Mouse (Mus musculus) MEL-GATA-1-ER (cell line): ENCODE data around the gene Cyb561a3.

ENCODE experiments used
- DNase-seq: peaks from one replicate; pipeline ENCODE4 v3.0.0-alpha.2; 2012; ENCODE audit warnings: low read depth; ENCODE audit errors: extremely low read depth

Cyb561a3 gene

DNA sequence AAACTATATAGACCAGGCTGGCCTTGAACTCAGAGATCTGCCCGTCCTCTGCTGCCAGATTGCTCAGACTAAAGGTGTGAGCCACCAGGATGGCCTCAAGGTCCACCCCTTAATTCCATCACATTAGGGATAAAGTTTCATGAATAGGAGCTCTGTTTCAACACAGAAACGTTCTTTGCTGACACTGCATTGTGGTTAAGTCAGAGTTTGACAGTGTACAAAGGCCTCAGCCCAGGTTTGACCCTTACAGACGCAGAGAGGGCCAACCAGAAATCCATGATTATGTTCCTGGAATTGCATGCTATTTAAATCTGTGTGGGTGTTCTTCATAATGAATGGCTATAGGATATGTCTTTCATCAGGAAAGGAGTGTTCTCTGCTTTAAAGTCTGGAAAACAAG lies 13.3 kb downstream of the Cyb561a3 start:
- DNase-seq = no peak

GRCm38 (mm10) chr19:10591659-10592377 lies 14.8 kb downstream of the Cyb561a3 start:
- no peak for DNase-seq

DNA sequence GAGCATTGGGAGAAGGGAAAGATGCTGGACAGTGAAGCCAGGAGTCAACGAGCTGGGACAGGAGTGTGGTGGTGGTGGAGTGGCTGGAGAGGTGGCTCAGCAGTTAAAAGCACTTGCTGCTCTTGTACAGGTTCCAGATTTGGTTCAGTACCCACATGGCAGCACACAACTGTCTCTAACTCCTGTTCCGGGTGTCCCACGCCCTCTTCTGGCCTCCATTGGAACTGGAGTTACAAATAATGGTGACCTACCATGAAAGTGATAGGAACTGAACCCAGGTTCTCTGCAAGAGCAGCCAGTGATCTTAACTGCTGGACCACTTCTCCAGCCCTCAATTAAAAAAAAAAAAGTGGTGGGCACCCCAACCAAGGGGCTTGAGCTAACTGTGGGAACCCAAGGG lies 21.2 kb downstream of the Cyb561a3 start:
- DNase-seq = peak; percentile 28

GRCm38 (mm10) chr19:10599648-10600047 lies 22.7 kb downstream of the Cyb561a3 start:
- DNase-seq = no peak

- peak; percentile 8 for DNase-seq
Measured at GRCm38 (mm10) chr19:10602247-10602769, 25.3 kb downstream of the Cyb561a3 start.

GRCm38 (mm10) chr19:10602787-10603186 lies 25.8 kb downstream of the Cyb561a3 start:
- DNase-seq = peak; percentile 74

DNA sequence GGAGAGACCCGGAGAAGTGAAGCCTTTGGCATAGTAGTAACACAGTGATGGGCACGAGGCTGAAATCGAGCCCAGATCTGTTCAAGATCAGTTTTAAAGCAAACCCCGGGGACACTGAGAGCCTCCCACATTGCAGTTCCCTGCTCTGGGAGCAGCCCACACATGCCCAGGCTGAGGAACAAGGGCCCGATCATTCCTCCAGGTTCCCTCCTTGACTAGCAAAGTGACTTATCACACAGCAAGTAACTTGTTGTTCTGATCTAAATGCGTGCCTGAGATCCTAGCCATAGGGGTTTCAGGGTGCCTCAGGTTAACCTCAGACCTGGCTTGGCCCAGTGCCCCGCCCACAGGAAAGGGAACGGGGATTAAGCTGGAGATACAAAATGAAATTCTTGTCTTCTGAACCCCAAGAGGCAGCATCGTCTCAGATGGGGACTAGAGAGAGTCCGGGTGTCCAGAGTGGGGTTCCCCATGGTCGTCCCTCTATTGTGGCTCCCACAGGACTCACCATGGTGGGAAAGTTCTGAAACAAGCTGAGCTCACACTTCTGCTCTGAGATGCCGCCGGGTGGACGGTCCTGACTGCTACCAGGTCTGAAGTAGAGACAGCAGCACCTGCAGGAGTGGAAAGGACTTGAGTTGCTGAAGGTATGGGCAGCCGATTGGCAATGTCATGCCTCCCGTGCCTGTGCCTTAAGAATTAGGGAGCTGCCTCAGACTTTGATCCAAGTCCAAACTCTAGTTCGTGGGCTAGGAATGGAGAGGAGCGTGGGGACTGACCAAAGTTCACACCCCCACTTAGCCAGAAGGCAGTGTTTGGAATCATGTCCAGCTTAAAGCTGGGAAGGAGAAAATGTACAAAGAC lies 26.9 kb downstream of the Cyb561a3 start:
- peak; percentile 3 for DNase-seq

GRCm38 (mm10) chr19:10604534-10604933 lies 27.6 kb downstream of the Cyb561a3 start:
- DNase-seq = peak; percentile 2

DNA sequence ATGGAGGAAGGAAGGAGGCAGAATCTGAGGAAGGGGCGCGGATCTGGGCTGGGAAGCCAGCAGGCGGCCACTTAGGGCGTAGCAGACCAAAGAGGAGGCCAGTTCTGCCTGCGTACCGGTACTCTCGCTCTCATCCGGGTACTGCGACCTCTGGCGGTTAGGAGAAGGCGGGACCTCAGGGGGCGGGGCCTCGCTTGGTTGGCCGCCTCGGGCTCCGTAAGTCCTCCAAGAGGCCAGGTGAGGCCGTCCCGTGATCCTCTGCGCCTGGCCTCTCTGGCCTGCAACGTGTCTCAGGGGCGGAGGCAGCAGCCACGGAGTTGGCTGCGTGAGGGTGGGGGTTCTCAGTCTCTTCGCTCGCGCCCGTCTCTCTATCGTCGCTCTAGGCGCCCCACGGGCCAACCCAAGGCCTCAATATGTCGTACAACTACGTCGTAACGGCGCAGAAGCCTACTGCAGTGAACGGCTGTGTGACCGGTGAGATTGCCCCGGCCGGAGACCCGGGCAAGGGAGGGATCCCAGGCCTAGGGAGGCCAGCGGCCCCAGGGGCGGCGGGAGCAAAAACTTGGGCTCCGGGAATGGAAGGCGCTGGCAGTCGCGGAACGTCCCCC lies 28.4 kb downstream of the Cyb561a3 start, which contains the start of the genes Ddb1 and Tkfc:
Gene Ddb1, plus strand, starts transcription at position 35 of the 608 bp plus-strand sequence.
Gene Tkfc, minus strand, starts transcription at position 362 of the 608 bp plus-strand sequence.
- peak; percentile 94 for DNase-seq

GRCm38 (mm10) chr19:10605901-10606622 lies 29.1 kb downstream of the Cyb561a3 start:
- peak; percentile 23 for DNase-seq

GRCm38 (mm10) chr19:10608573-10609240 lies 31.7 kb downstream of the Cyb561a3 start:
- no peak for DNase-seq

- no peak for DNase-seq
Measured at GRCm38 (mm10) chr19:10634106-10634871, 57.3 kb downstream of the Cyb561a3 start, which contains the start of gene Vwce. TSS of gene Vwce (plus strand) at chr19:10634213.

GRCm38 (mm10) chr19:10634872-10635318 lies 57.9 kb downstream of the Cyb561a3 start:
- DNase-seq = no peak

GRCm38 (mm10) chr19:10637840-10638239 lies 60.9 kb downstream of the Cyb561a3 start:
- DNase-seq = no peak

DNA sequence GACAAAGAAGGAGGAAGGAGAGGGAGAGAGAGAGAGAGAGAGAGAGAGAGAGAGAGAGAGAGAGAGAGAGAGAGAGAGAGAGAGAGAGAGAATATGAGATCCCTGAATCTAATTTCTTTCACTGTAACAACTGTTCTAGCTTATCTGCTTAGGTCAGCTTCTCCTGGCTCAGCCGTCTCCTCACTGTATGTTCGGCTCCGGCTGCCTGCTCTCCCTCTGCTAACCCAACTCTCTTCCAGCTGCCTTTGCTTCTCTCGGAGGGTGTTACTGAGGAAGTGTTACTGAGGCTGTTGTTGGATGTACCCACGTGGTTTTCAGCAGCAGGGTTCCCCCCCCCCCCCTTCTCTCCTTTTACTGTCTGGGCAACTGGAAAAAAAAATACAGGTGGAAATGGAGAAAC lies 63.1 kb downstream of the Cyb561a3 start:
- DNase-seq = peak; percentile 58

DNA sequence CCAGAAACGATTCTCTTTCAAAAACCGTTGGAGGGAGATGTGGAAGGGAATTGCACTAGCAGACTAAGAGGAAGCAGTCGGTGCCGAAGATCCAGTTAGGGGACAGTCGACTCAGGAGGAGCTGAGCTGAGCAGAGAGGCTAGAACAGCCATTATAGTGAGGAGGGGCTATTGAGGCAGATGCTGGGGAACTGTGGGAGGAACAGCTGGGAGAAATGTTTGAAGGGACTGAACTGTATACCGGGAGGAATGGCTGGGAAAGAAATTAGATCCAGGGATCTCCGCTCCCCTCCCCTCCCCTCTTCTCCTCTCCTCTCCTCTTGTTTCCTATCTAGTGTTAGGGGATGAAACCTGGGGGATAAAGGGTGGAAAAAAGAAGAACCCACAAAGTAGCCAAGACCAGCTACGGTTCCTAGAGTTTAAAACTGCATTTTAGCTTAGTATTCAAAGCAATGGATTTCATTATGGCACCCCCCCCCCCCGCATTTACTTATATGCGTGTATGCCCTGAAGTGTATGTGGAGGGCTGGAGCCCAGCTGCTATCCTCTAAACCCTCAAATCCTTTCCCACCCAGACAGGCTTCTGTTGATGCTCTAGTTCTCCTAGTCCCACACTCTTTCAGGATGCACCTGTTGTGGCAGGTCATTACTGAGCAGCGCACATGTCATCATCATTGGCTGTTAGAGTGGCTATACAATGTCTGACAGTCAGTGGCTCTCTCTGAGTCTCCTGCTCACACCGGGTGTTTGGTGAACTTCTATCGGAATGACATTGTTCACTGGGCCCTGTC lies 63.8 kb downstream of the Cyb561a3 start:
- DNase-seq = no peak
